Mouse (Mus musculus) testis, adult 2 months (tissue): Measurements from ENCODE around the gene Mex3a.

Experiments used
- CTCF ChIP-seq: fragments of 200-500 bp; IDR thresholded peaks from 2 replicates; pipeline ENCODE4 v1.5.1; 2012; ENCODE audit warnings: low read depth, mild to moderate bottlenecking, inconsistent platforms, low read length, moderate library complexity; ENCODE audit not compliant: control insufficient read depth, insufficient read depth, insufficient replicate concordance
- POLR2A ChIP-seq: fragments of 200-500 bp; IDR thresholded peaks from 2 replicates; pipeline ENCODE4 v1.6.1; 2012; ENCODE audit warnings: low read depth, mild to moderate bottlenecking, inconsistent platforms, low read length, moderate library complexity; ENCODE audit not compliant: control insufficient read depth

DNA sequence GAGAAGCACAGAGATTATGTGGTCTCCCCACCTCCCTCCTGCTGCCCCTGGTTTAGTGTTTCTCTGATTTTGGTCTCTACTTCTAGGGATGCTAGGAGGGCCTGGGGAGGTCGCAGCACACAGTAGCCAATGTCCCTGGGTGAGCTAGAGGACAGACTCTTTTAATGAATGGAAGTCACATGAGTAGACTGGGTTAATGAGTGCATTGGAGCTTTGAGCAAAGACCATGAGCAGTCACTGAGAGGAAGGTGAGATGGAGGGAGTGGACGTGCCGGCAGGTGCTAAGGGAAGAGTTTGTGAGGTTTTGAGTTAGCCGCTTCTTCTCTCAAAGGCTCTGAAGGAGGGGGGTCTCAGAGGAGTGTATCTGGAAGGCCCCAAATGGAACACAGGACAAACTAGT is 3.3 kb downstream of the Mex3a start:
- TF ChIP-seq POLR2A, result no peak
- no peak for TF ChIP-seq CTCF
